Mouse (Mus musculus) heart, postnatal 0 days (tissue): ENCODE data around the gene Gm44790.

ENCODE experiments used
- CTCF ChIP-seq: IDR thresholded peaks from 2 replicates; pipeline ENCODE4 v1.5.1; 2016; ENCODE audit warnings: antibody characterized with exemption, control low read depth, low read depth
- EP300 ChIP-seq: IDR thresholded peaks from 2 replicates; pipeline ENCODE4 v1.6.1; 2016; ENCODE audit warnings: antibody characterized with exemption, low read depth

DNA sequence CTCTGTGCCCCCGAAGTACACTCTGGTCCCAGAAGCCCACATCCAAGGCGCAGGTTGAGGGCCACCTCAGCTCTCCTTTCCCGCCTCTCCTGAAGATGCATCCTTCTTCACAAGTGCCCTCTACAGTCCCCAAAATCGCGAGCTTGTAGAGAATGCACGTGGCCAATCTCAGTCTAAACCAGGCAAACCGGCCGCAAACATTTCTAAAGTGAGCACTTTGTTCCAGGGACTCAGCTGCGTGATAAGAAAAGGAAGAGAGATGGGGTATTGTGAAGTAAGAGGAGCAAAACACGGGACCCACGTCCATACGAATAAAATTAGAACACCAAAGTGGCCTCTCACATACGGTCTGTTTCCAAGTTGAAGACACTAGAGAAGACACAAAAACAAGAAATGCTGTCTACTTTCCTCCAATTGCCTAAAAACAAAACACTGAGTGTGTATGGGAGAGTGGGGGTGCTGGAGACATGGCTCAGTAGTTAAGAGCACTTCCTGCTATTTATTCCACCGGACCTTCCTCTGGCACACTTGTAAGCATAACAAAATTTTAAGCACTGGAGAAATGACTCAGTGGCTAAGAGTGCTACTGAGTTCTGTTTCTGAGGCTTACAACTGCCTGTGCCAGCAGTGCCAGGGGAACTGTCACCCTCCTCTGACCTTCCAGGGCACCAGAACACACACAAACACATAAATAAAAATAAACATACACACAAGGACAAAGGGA is 29.0 kb upstream of the Gm44790 start:
- no peak for TF ChIP-seq CTCF
- TF ChIP-seq EP300, result no peak
